Mouse (Mus musculus) liver, adult 2 months (tissue): ENCODE measurements around the gene Acbd3.

Source experiments
- CTCF ChIP-seq: fragments of 200-500 bp; IDR thresholded peaks from 2 replicates; pipeline ENCODE4 v1.5.1; 2011; ENCODE audit warnings: low read depth, low read length, control low read depth
- POLR2A ChIP-seq: fragments of 200-500 bp; IDR thresholded peaks from 2 replicates; pipeline ENCODE4 v1.6.1; 2011; ENCODE audit warnings: low read length, control low read depth; ENCODE audit not compliant: insufficient read depth; ENCODE audit errors: extremely low read depth

GRCm38 (mm10) chr1:180792814-180793213 lies 67.0 kb downstream of the Acbd3 start:
- TF ChIP-seq CTCF: no peak
- no peak for TF ChIP-seq POLR2A
